Mouse (Mus musculus) heart, postnatal 0 days (tissue): ENCODE measurements around the gene Nek2. TPM values are rescaled to one million over a fixed set of nuclear protein-coding genes. Genes with fewer than 3 reads are reported as not detected.
A peak's percentile ranks its signal among the peaks of the same experiment; 100 is the strongest.

Experiments used
- ATAC-seq: fragments of 200-750 bp; cut with Nextera tagmentation; 2 replicates; pipeline ENCODE4 v1.8.0; 2017; ENCODE audit warnings: low read depth, moderate number of reproducible peaks, moderate library complexity; ENCODE audit not compliant: insufficient read depth
- DNase-seq: peaks from one replicate; pipeline ENCODE4 v3.0.0-alpha.2; 2016; ENCODE audit warnings: low spot score
- H3K27ac ChIP-seq: fragments of 300-500 bp; sonication (generic); 2 replicates; pipeline ENCODE4 v1.5.1; 2014; ENCODE audit warnings: low read depth, mild to moderate bottlenecking
- H3K27me3 ChIP-seq: fragments of 300-500 bp; sonication (generic); 2 replicates; pipeline ENCODE4 v1.6.1; 2014; ENCODE audit warnings: low read length, mixed read lengths; ENCODE audit not compliant: control insufficient read depth, insufficient read depth
- H3K36me3 ChIP-seq: fragments of 300-500 bp; sonication (generic); replicated peaks from 2 replicates; pipeline ENCODE4 v1.6.1; 2014; ENCODE audit warnings: low read length, mixed read lengths; ENCODE audit not compliant: control insufficient read depth, insufficient read depth
- H3K4me1 ChIP-seq: fragments of 300-500 bp; sonication (generic); 2 replicates; pipeline ENCODE4 v1.6.1; 2014; ENCODE audit warnings: antibody characterized with exemption; ENCODE audit not compliant: control insufficient read depth, insufficient read depth
- H3K4me2 ChIP-seq: fragments of 300-500 bp; sonication (generic); 2 replicates; pipeline ENCODE4 v1.6.1; 2014; ENCODE audit warnings: low read depth, mild to moderate bottlenecking, low read length, moderate library complexity
- H3K4me3 ChIP-seq: fragments of 300-500 bp; sonication (generic); 2 replicates; pipeline ENCODE4 v1.5.1; 2014; ENCODE audit warnings: low read depth, low read length
- H3K9ac ChIP-seq: fragments of 300-500 bp; sonication (generic); replicated peaks from 2 replicates; pipeline ENCODE4 v1.6.1; 2014; ENCODE audit warnings: low read depth, low read length, mixed read lengths
- H3K9me3 ChIP-seq: fragments of 300-500 bp; sonication (generic); replicated peaks from 2 replicates; pipeline ENCODE4 v1.6.1; 2016; ENCODE audit warnings: low read length; ENCODE audit not compliant: control insufficient read depth
- CTCF ChIP-seq: IDR thresholded peaks from 2 replicates; pipeline ENCODE4 v1.5.1; 2016; ENCODE audit warnings: antibody characterized with exemption, control low read depth, low read depth
- EP300 ChIP-seq: IDR thresholded peaks from 2 replicates; pipeline ENCODE4 v1.6.1; 2016; ENCODE audit warnings: antibody characterized with exemption, low read depth
- WGBS: fragments of 180-500 bp; shearing (Covaris S2); extraction: QIAGEN DNeasy Blood & Tissue Kit; methylation state at CpG from one replicate; pipeline ENCODE4 v1.1.7; 2014; 5-methylcytosine and 5-hydroxymethylcytosine counted together
- polyA plus RNA-seq: library from polyadenylated mRNA; unstranded; fragments of >200 nt; fragmentation: Nextera tagmentation; extraction: Ambion mirVana; gene quantifications from 2 replicates; pipeline ENCODE4 v1.2.1, GENCODE M21; 2015
- total RNA-seq: library from RNA; depleted of rRNA; stranded (reverse); fragments of >200 nt; gene quantifications from 2 replicates; pipeline ENCODE4 v1.2.3, GENCODE M21; 2014; ENCODE audit warnings: low replicate concordance

Gene Nek2
- total and polyA plus RNA-seq, 2 experiments from 2014 or later = 11.7 to 14.8 TPM

DNA sequence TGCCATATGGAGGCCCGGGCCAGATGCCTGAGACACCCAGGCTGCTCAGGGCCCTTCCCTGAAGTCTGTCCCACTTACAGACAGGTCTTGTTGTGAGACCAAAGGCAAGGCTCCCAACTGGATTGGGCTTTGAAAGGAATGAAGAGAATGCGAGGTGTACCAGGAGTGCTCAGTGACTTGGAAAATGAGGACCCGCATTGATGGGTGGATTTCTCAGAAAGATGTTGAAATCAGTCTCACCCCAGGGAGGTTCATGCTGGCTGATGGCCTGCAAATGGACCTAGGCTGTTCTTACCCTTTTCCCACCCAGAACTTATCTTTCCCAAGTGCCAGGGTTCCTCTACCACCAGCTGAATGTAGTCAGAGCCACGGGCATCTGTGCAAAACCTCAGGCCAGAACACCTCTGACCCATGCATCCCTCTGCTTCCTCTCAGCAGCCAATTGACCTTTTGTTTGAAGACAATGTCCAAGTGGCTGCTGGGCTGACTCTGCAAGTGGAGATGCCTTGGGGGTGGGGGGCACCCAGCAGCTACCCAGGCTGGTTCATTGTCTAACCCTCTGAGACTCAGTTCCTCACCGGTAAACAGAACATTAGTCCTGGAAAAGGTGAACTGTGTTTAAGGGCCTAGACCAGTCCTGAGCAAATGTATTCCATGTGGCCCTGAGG, 15.2 kb downstream of the Nek2 start:
- Histone ChIP-seq H3K9ac (no peak overlapping the region), H3K9me3 (no peaks in the 10 kb centered on the region), H3K4me1 (peaks cover 21% of the 10 kb centered on the region), H3K27ac (no peak overlapping the region), H3K36me3 (peaks cover 14% of the 10 kb centered on the region), H3K4me2 (no peak overlapping the region), H3K27me3 (no peaks in the 10 kb centered on the region), H3K4me3 (no peak overlapping the region)
- DNase-seq (no peak), ATAC-seq (no peak)
- WGBS = 83% methylated on average over 5 of the region's 5 CpGs
- TF ChIP-seq CTCF = no peak
- no peak for TF ChIP-seq EP300

DNA sequence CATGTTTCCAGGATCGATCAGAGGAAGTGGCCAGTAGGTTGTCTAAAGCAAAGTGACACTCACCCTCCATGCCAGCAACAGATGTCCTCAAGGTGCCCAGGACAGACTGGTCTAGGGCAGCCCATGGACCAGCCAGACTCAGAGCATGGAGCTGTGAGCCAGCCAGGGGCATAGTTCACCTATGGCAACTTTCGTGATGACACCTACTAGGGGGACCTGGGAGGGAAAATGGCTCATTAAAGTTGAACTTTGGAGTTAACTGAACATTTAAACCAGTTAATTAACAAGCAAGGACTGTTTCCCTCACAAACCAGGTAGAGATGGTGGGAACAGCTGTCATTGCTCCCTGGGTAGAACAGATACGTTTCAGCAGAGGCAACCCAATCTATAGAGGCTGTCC, 16.4 kb downstream of the Nek2 start:
- 82% methylated on average over 3 of the region's 3 CpGs for WGBS

DNA sequence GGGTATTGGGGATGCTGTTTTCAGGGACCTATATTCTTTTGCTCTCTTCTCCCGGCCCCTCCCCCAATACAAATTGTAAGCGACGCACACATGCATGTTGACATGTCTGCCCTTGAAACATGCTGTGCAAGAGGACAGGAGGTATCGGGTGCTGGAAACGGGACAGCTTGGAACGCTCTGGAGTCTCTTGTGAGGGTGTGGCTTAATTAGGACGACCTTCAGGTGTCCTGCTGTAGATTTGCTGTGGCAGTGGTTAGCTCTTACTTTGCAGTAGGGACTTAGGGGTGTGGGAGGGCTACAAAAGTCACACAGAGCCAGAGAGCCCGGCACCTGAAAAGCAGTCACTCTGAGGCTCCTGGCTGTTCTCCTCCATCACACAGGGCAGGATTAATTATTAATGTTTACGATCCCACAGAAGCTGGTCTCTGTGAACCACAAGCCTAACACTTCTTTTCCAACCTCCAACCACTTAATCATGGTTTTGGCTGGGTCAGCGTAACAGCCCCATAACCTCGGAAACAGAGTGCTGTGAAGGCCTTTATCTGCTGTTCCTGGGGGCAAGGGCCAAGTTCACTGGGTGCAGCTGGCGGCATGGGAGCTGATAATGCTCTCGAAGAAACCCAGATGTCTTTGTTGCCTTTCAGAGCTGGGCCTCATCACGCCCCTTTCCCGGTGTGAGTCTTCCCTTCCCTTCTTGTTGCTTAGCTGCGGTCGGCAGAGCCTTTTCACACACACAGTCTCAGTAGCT, 17.9 kb downstream of the Nek2 start:
- H3K4me1 ChIP-seq = peaks cover 21% of the 10 kb centered on the region
- TF ChIP-seq EP300 (no peak), CTCF (no peak)
- peak; percentile 57 for DNase-seq
- no peaks in the 10 kb centered on the region for H3K9me3 ChIP-seq
- no peak overlapping the region for H3K4me3 ChIP-seq
- H3K36me3 ChIP-seq = no peaks in the 10 kb centered on the region
- H3K27ac ChIP-seq = peak overlapping the region; percentile 34; the same call in 1 of the 2 replicates
- WGBS = 22% methylated on average over 17 of the region's 17 CpGs
- no peak overlapping the region for H3K9ac ChIP-seq
- ATAC-seq = peak; percentile 62
- H3K4me2 ChIP-seq = no peak overlapping the region
- H3K27me3 ChIP-seq = no peaks in the 10 kb centered on the region

More for the DNA sequence above, 16.4 kb downstream of the Nek2 start:
- Histone ChIP-seq H3K4me3 (no peak overlapping the region), H3K9ac (no peak overlapping the region), H3K4me2 (no peak overlapping the region), H3K36me3 (0 out of 2 replicates have a peak, but pooled peaks cover 6% of the 10 kb centered on the region), H3K27ac (no peak overlapping the region), H3K27me3 (no peaks in the 10 kb centered on the region), H3K9me3 (no peaks in the 10 kb centered on the region), H3K4me1 (peaks cover 21% of the 10 kb centered on the region)
- ATAC-seq (no peak), DNase-seq (no peak)
- no peak for TF ChIP-seq EP300
- no peak for TF ChIP-seq CTCF

DNA sequence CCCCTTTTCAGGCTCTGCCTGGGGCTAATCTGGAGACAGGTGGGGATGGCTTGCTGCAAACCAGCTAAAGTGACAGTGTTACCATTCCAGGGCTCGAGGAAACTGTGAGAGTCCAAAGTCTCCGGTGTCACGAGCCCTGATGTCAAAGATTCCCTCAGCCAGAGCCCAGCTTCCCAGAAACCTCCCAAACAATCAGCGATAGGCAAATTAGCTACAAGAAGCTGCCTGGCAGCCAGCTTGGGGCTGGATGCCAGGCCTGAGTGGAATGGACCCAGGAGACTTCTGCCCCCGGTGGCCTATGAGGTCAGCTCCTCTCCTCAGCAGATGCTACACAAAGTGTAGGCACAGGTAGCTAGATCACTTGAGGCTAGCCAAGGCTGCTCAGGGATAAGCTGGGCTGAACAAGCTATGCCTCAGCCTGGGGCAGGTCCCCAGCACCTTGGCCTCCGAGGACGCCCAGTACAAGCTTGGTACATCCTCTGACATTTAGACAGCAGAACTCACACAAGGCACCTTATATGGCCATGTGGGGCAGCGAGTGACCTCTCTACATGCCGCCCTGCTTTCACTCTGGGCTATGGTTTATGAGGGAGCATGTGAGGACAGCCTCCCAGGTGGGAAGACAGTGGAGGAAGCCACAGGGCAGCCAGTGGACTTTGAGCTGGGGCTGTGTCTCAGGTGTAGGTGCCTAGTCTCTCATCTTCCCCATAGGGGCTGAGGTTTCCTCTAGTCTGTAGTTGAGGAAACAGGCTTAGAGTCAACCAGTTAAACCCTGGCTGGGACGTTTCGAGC, 19.7 kb downstream of the Nek2 start:
- WGBS = 60% methylated on average over 11 of the region's 11 CpGs
- H3K27me3 ChIP-seq = no peaks in the 10 kb centered on the region
- no peak overlapping the region for H3K4me3 ChIP-seq
- DNase-seq = no peak
- H3K9ac ChIP-seq = no peak overlapping the region
- no peak overlapping the region for H3K27ac ChIP-seq
- ATAC-seq = no peak
- H3K4me2 ChIP-seq = no peak overlapping the region
- no peak for TF ChIP-seq EP300
- TF ChIP-seq CTCF = no peak
- H3K36me3 ChIP-seq = no peaks in the 10 kb centered on the region
- peaks cover 21% of the 10 kb centered on the region for H3K4me1 ChIP-seq
- no peaks in the 10 kb centered on the region for H3K9me3 ChIP-seq

DNA sequence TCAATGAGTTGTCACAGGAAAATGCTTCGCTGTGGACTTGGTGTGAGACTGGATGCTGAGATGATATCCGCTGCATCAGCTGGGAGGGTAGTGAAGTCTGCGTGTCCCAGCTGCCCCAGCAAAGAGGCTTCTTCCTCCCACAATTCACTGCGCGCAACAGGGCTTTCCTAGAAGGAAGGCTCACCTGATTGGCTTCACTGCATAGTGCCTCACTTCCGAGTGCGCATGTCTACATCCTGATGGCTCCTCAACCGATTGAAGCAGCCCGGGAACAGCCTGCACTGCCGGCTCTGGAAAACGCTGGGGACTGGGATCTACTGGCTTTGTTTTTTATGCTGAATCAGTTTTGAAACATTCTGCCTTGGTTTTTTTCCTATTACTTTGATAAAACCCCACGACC, 21.0 kb downstream of the Nek2 start:
- TF ChIP-seq CTCF = no peak
- TF ChIP-seq EP300 = no peak
- no peak for ATAC-seq
- H3K36me3 ChIP-seq = no peaks in the 10 kb centered on the region

More for the DNA sequence above, 21.0 kb downstream of the Nek2 start:
- Histone ChIP-seq H3K9me3 (no peaks in the 10 kb centered on the region), H3K27ac (no peak overlapping the region), H3K4me1 (peaks cover 21% of the 10 kb centered on the region), H3K4me2 (no peak overlapping the region), H3K9ac (no peak overlapping the region), H3K4me3 (no peak overlapping the region), H3K27me3 (no peaks in the 10 kb centered on the region)
- DNase-seq = no peak
- WGBS = 87% methylated on average over 12 of the region's 12 CpGs
